Mouse (Mus musculus) right cerebral cortex, postnatal 10 days (tissue): ENCODE data around the gene Gm10188.

Source experiments
- DNase-seq, 2 experiments: peaks; one replicate each; pipeline ENCODE4 v3.0.0; 2021; ENCODE audit warnings: low spot score in 2 of 2

The Gm10188 gene

GRCm38 (mm10) chr1:132226297-132227080 is 3.1 kb downstream of the Gm10188 start:
- DNase-seq: no peak

DNA sequence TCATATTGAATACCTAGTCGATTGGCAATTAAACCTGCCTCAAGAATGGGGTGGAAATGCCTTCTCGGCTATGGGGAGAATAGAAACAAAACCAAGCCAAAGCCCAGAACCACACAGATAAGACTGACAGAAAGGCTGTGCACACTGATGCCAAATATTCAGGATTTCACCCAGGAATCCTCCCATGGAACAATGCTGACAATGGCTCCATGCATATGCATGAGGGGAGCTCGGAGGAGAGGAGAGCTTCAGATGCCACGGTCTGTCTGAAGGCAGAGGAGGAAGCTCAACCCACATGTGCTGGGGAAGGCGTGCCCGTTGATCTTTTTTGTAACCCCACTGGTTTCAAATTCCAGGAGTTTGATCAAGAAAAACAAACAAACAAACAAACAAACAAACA is 7.4 kb downstream of the Gm10188 start:
- DNase-seq: no peak

- no peak for DNase-seq
Observed at GRCm38 (mm10) chr1:132221627-132222026, 7.9 kb downstream of the Gm10188 start.

GRCm38 (mm10) chr1:132216276-132216675 is 13.3 kb downstream of the Gm10188 start:
- no peak for DNase-seq

DNA sequence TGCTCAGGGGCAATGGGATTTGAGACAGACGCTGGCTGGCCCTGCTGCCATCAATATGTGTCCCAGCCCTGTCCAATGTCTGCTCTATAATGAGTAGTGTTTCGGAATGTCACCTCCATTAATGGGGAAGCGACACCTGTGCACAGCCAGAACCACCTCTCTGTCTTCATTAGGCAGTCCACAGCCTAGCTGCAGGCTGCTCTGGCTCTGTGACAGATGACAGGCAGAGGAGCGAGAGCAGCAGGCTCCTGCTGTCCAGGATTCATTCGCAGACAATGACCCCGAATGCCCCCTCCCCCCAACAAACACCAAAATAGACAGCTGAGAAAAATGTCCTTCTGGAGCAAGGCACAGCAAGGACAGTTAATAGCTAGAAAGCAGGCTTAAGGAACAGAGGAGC is 16.5 kb downstream of the Gm10188 start:
- no peak for DNase-seq

DNA sequence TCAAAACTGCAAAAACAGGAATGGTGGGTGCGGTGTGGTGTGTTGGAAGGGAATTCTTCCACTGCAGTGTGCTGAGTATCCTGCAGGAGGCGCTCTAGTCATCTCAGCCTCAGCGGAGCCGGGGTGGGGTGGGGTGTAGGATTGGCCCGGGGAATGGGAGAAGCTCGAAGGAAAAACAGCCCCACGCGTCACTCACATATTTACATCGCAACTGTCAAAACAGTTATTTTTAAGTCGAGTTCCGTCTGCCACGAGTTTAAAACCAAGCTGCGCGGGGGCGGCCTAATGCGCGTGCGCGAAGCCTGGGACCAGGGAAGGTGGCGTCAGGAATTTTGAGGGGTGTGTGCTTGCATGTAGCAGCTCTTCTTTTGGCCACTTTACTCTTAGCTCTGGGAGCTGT is 17.3 kb downstream of the Gm10188 start:
- DNase-seq: peak; percentile 93 to 94

DNA sequence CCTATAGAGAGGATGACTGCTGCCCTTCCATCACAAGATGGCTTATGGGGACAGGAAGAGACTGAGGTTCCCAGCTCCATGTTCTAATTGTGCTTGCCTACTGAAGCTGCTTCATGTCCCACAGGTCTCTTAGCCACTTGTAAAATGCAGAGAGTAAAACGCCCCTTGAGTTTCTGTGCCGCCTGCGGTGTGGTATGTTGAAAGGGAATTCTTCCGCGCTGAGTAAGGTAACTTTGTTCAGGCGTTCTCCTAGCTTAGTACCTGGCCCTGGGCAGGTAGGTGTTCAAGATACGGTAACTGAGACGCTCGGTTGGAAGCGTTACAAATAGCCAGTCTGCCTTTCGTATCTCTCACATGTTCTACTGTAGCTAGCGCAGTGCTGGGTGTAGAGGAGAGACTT is 17.9 kb downstream of the Gm10188 start:
- DNase-seq: no peak

GRCm38 (mm10) chr1:132210922-132211321 is 18.6 kb downstream of the Gm10188 start:
- no peak for DNase-seq

- DNase-seq: no peak
Observed at GRCm38 (mm10) chr1:132209400-132209799, 20.2 kb downstream of the Gm10188 start.

- peak; percentile 73 to 83 for DNase-seq
Observed at GRCm38 (mm10) chr1:132208154-132208553, 21.4 kb downstream of the Gm10188 start.

DNA sequence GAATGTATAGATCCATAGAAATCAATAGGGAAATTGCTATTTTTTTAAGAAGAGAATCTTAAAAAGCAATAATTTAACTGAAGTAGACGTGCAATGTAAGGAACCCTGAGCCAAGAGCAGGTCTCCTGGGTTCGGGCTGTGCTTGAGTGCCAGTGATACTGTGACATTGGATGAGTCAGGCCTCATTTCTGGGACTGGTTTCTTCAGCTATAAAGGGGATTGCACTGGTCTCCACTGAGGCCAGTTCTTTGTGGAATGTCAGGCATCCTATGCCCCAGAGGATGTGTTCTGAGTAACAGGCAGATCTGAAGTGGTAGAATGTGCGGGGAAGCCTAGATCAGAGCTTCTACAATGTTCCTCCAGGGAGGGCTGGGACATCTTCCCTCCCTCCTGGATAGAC is 22.7 kb downstream of the Gm10188 start:
- DNase-seq: no peak

DNA sequence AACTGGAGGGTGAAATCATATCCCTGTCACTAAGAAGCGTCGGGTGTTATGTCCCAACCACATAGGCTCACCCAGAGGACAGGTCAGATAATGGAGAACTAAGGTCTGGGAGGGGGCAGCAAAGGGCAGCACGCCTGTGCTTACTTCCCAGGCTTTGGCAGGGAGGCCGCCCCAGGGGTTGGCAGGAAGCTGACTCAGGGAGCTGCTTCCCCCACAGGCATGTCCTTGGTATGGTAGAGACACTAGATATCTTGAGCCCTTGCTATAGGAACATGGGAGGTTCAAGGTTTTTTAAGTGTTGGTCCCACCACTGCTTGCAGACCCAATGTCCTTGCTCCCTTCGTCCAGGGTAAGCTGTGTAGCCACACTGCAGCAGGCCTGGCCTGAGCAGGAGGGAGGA is 23.6 kb downstream of the Gm10188 start:
- DNase-seq: peak in 1 of 2 experiments; percentile 20

DNA sequence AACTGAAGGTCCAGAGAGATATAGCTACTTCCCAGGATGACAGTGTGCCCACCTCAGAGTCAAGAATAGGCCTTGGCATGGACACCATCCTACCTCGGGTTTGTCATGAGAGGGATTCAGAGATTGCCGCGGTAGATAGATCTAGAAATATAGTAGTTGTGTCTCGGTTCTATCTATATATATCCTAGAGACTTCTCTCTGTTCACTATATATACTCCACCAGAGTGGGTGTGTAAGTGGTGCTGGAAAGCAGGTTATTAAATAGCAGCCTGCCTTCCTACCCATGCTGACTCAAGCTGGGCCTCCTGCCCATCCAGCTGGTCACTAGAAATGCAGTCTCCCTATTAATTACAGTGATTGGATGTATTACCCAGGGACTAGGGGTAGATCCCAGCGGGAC is 26.8 kb downstream of the Gm10188 start:
- peak in 1 of 2 experiments; percentile 78 for DNase-seq

GRCm38 (mm10) chr1:132201936-132202335 is 27.6 kb downstream of the Gm10188 start:
- DNase-seq: peak in 1 of 2 experiments; percentile 24

GRCm38 (mm10) chr1:132201511-132201860 is 28.1 kb downstream of the Gm10188 start:
- peak in 1 of 2 experiments; percentile 52 for DNase-seq

DNA sequence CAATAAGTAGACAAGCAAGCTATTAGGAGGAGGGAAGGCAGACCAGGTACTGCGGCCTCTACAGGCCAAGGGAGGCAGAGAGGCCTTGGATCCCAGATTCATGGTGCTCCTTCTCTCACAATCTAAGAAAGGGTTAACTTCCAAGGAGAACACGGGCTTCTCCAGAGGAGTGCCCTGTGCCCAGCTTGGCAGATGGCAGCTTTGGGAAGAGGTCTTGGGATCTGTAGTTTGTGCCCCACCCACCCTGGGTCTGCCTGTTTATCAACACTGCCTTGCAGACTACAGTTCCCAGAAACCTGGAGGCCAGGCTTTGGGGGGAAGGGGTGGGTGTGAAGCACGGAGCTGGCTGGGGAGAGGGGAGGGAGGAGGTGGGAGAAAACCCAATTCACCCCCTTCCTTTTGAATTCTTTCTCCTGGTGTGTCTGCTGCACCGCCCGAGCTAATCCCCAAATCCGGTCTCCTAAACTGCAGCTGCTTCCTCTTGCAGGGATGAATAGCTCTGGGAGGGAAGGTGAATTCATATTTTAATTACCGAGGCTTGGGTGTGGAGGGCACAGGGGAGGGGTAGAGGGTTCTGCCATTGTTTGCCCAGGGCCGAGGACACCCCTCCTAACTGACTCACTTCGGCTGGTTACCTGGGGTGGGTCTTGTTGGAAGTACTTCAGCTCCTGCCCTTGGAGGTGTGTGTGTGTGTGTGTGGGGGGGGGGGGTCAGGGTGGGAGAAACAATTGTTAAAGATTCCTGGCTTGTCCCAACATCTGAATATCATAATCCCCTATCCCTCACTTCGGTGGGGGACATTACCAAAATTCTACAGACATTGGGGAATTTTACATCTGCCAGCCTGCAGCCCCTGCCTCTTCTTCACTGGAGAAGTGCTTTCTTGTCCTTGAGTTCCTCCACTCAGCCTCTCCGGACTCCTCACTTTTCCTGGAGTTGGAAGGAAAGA is 28.7 kb downstream of the Gm10188 start:
- peak; percentile 93 to 95 for DNase-seq

DNA sequence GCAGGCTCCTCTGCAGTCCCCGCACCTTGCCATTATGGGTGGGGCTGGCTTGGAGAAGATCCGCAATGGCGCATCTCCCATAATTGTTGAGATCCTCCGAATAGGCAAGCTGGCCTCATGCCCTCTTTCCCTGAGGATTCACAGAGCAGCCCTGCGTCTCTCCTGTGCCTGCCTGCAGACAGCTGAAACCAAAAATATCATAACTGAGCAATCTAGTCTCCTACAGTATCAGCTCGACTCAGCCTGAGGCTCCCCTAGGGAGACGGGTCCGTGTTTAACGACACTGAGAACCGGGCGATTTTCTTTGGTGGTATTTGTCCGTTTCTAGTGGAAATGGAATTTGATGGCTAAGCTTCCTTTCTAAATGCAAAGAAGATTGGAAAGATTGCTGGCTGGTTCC is 29.6 kb downstream of the Gm10188 start:
- DNase-seq: peak; percentile 65 to 71

DNA sequence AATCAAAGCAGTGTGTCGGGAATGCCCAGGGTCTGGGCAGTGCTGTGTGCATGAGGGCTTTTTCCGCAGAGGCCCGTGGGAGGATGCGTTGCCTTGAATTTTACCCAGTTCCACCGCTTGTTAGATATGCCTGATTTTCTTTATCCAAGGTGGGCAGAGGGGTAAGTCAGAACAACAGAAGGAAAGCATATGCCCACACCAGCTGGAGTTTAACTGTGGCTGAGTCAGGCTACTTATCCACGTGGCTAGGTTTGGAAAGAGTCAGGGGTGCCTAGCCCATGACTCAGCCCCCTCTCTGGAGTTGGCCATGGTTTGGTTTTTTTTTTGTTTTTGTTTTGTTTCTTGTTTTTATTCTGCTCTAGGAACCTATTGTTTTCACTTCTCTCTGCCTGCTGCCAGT is 30.3 kb downstream of the Gm10188 start:
- DNase-seq: peak in 1 of 2 experiments; percentile 36

GRCm38 (mm10) chr1:132198401-132199071 is 31.0 kb downstream of the Gm10188 start:
- peak in 1 of 2 experiments; percentile 27 for DNase-seq

- peak in 1 of 2 experiments; percentile 20 for DNase-seq
Observed at GRCm38 (mm10) chr1:132197666-132198065, 31.9 kb downstream of the Gm10188 start.

DNA sequence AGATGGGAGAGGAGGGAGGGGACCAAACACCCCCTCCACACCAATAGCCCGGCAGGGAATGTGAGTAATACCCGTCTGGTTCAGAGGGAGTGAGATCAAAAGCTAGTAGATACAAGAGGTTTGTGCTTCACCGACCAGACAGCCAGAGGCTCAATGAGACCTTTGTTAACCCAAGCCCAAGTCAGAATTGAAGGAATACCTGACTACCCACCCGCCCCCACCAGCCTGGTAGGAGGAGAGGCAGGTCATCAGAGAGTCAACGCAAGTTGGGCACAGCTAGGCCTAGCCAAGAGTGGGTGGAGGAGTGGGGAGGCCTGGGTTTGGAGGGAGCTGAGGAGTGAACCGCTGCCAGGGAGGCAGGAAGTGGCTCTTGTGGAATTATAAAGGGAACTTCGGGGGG is 33.2 kb downstream of the Gm10188 start:
- no peak for DNase-seq

- no peak for DNase-seq
Observed at GRCm38 (mm10) chr1:132195681-132196080, 33.9 kb downstream of the Gm10188 start.
